In the genomic region with DNA sequence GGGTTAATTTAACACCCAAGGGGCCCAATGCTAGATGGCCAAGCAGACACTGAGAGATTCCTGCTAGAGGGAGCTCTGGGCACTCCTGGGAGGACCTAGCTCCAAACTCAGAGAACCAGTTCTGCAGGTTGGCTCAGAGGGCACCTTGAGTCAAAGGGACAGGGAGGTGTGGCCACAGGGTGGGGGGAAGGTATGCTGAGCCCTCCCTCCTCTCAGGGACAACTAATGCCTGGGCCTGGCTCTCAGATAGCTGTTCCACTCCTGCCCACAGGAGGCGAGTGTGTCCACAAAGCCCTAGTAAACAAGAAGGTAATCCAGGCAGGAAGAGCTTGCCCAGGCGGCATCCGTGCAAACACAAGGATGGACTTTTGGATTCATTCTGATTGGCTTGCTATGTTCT, we compare ENCODE assay signal across 11 mouse cellular contexts. TPM values are rescaled to one million over a fixed set of nuclear protein-coding genes. Genes with fewer than 3 reads are reported as not detected.
A peak's percentile ranks its signal among the peaks of the same experiment; 100 is the strongest.
DNase-seq lines count a peak whose midpoint lies in the region; ATAC-seq lines count a peak whose summit lies in the region.
"Had no signal": no experiment of that assay in that cellular context is flagged by ENCODE, and none has a peak within 500 bp of the region (broad histone marks: within the 10 kb centered on the region; RNA-seq: fewer than 3 reads in every experiment).

No protein-coding gene starts in this region.

- peak; percentile 51 to 80 for DNase-seq in urinary bladder, adult 18-20 months (ENCODE audit: low spot score in 2 of 2)
- no peak for DNase-seq in urinary bladder, postnatal 10 days (ENCODE audit: low spot score)
- peak; percentile 72 for DNase-seq in kidney, adult 18-20 months
- no peak for DNase-seq in spleen, postnatal 14 days (ENCODE audit: low spot score in 2 of 2)
- DNase-seq in right cerebral cortex, postnatal 14 days = no peak
- DNase-seq in forebrain, embryonic 11.5 days (ENCODE audit: low spot score) = no peak
- DNase-seq in frontal cortex, adult 2 months (ENCODE audit: extremely low spot score in 1 of 2, low spot score in 1 of 2) = no peak
- DNase-seq: cerebellum, postnatal 14 days had no signal

- H3K9me3 ChIP-seq in lung, embryonic 16.5 days (ENCODE audit: control insufficient read depth, low read length) = no peaks in the 10 kb centered on the region
- no peaks in the 10 kb centered on the region for H3K9me3 ChIP-seq in forebrain, embryonic 11.5 days (ENCODE audit: control insufficient read depth, low read length)
- H3K9me3 ChIP-seq: heart, embryonic 10.5 days had no signal

- peak; percentile 95 for ATAC-seq in lung, embryonic 16.5 days (ENCODE audit: low read depth)
- ATAC-seq in forebrain, embryonic 11.5 days (replicated peaks; ENCODE audit: low FRiP score) = no peak
- ATAC-seq: midbrain, embryonic 13.5 days had no signal

- no peak overlapping the region for H3K9ac ChIP-seq in lung, embryonic 16.5 days (ENCODE audit: low read length)
- H3K9ac ChIP-seq in forebrain, embryonic 11.5 days (ENCODE audit: low read length) = no peak overlapping the region
- H3K9ac ChIP-seq: midbrain, embryonic 13.5 days had no signal

- H3K27me3 ChIP-seq in lung, embryonic 16.5 days (ENCODE audit: control insufficient read depth, insufficient read depth, low read depth, low read length) = peaks cover 4% of the 10 kb centered on the region; the same call in 1 of the 2 replicates
- H3K27me3 ChIP-seq in forebrain, embryonic 11.5 days (ENCODE audit: control insufficient read depth, insufficient read depth, low read length) = no peaks in the 10 kb centered on the region
- H3K27me3 ChIP-seq: midbrain, embryonic 13.5 days had no signal

- no peaks in the 10 kb centered on the region for H3K36me3 ChIP-seq in lung, embryonic 16.5 days (ENCODE audit: control insufficient read depth, insufficient read depth, low read length)
- H3K36me3 ChIP-seq in forebrain, embryonic 11.5 days (ENCODE audit: control insufficient read depth, insufficient read depth, low read length) = no peaks in the 10 kb centered on the region
- H3K36me3 ChIP-seq: heart, embryonic 10.5 days; midbrain, embryonic 13.5 days had no signal

- H3K4me3 ChIP-seq in lung, embryonic 16.5 days (ENCODE audit: low read length) = no peak overlapping the region
- H3K4me3 ChIP-seq in forebrain, embryonic 11.5 days (ENCODE audit: low read depth, low read length) = no peak overlapping the region
- H3K4me3 ChIP-seq: heart, embryonic 10.5 days; midbrain, embryonic 13.5 days had no signal

- no peak overlapping the region for H3K27ac ChIP-seq in lung, embryonic 16.5 days (ENCODE audit: low read length)
- no peak overlapping the region for H3K27ac ChIP-seq in forebrain, embryonic 11.5 days (ENCODE audit: low read depth, low read length)
- H3K27ac ChIP-seq: heart, embryonic 10.5 days; midbrain, embryonic 13.5 days had no signal

- WGBS in lung, embryonic 16.5 days = 56% methylated on average over 3 of the region's 3 CpGs
- 61% methylated on average over 3 of the region's 3 CpGs for WGBS in forebrain, embryonic 11.5 days

- H3K4me2 ChIP-seq in lung, embryonic 16.5 days (ENCODE audit: low read depth, low read length) = no peak overlapping the region
- no peak overlapping the region for H3K4me2 ChIP-seq in forebrain, embryonic 11.5 days (ENCODE audit: low read depth, low read length, severe bottlenecking)
- H3K4me2 ChIP-seq: midbrain, embryonic 13.5 days had no signal

- peaks cover 3% of the 10 kb centered on the region; the same call in 1 of the 2 replicates for H3K4me1 ChIP-seq in lung, embryonic 16.5 days (replicated peaks; ENCODE audit: control insufficient read depth, insufficient read depth, low read length)
- no peaks in the 10 kb centered on the region for H3K4me1 ChIP-seq in forebrain, embryonic 11.5 days (replicated peaks; ENCODE audit: control insufficient read depth, insufficient read depth, low read length)

RNA-seq across cellular contexts. Expression of a gene that starts 35.6 kb away (rescaled TPM):
- polyA plus RNA-seq in lung, embryonic 16.5 days (2015; fragmentation: Nextera tagmentation; extraction: Ambion mirVana) = 5.5 and 6.1 TPM in 2 replicates
- polyA plus RNA-seq in forebrain, embryonic 11.5 days (2014; fragmentation: Nextera tagmentation; extraction: Ambion mirVana) = 0.53 TPM in 2 replicates
- 40.6 and 41.8 TPM in 2 replicates for polyA plus RNA-seq in frontal cortex, adult 2 months (2012; rRNA removed)

Comparison
In these comparisons a context has a peak if more than half of its experiments do, and no peak if none do; other contexts are left out.
1. DNase-seq: peak in urinary bladder, adult 18-20 months (2 of 2) and kidney, adult 18-20 months (single experiment); none in urinary bladder, postnatal 10 days (single experiment), spleen, postnatal 14 days (0 of 2), right cerebral cortex, postnatal 14 days (single experiment), forebrain, embryonic 11.5 days (single experiment) and frontal cortex, adult 2 months (0 of 2).